Mouse (Mus musculus) cerebellum, adult 2 months (tissue): ENCODE measurements around the gene Dip2c. TPM values are rescaled to one million over a fixed set of nuclear protein-coding genes. Genes with fewer than 3 reads are reported as not detected.
A peak's percentile ranks its signal among the peaks of the same experiment; 100 is the strongest.

Source experiments
- DNase-seq, 2 experiments: peaks; one replicate each; pipeline ENCODE4 v3.0.0; 2021
- H3K27ac ChIP-seq: fragments of 200-500 bp; 2 replicates; pipeline ENCODE4 v1.5.1; 2012; ENCODE audit warnings: low read length, control low read depth, inconsistent platforms; ENCODE audit not compliant: insufficient read depth
- H3K27me3 ChIP-seq: fragments of 200-500 bp; 2 replicates; pipeline ENCODE4 v1.6.1; 2012; ENCODE audit warnings: inconsistent platforms, mild to moderate bottlenecking, low read length, moderate library complexity; ENCODE audit not compliant: control insufficient read depth, insufficient read depth
- H3K4me1 ChIP-seq: fragments of 200-500 bp; 2 replicates; pipeline ENCODE4 v1.6.1; 2011; ENCODE audit warnings: low read length; ENCODE audit not compliant: control insufficient read depth, insufficient read depth
- H3K4me3 ChIP-seq: fragments of 200-500 bp; replicated peaks from 2 replicates; pipeline ENCODE3; 2011; ENCODE audit warnings: mild to moderate bottlenecking, low read depth, low read length, control low read depth; ENCODE audit not compliant: insufficient read depth
- CTCF ChIP-seq: fragments of 200-500 bp; IDR thresholded peaks from 2 replicates; pipeline ENCODE4 v1.5.1; 2011; ENCODE audit warnings: low read depth, mild to moderate bottlenecking, control low read depth, low read length, moderate library complexity, borderline replicate concordance; ENCODE audit not compliant: insufficient read depth
- POLR2A ChIP-seq: fragments of 200-500 bp; IDR thresholded peaks from 2 replicates; pipeline ENCODE4 v1.6.1; 2011; ENCODE audit warnings: low read length, control low read depth, borderline replicate concordance; ENCODE audit not compliant: insufficient read depth
- WGBS: fragments of 180-500 bp; shearing (Covaris S2); methylation state at CpG from one replicate; pipeline ENCODE4 v1.1.7; 2018; 5-methylcytosine and 5-hydroxymethylcytosine counted together
- polyA plus RNA-seq: library from polyadenylated mRNA; depleted of rRNA; stranded (reverse); fragments of >200 nt; gene quantifications from 2 replicates; pipeline ENCODE4 v1.2.3, GENCODE M21; 2012

The Dip2c gene
- polyA plus RNA-seq, 1 experiment = 22.8 TPM

DNA sequence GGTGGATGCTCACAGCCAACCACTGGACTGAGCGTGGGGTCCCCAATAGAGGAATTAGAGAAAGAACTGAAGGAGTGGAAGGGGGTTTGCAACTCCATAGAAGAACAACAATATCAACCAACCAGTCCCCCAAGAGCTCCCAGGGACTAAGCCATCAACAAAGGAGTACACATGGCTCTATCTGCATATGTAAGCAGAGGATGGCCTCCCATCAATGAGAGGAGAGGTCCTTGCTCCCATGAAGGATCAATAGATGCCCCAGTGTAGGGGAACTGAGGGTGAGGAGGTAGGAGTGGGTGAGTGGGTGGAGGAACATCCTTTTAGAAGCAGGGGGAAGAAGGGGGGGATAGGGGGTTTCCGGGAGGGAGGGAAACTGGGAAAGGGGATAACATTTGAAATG, 356.4 kb downstream of the Dip2c start:
- no peaks in the 10 kb centered on the region for H3K4me1 ChIP-seq
- no peak overlapping the region for H3K27ac ChIP-seq
- TF ChIP-seq POLR2A (no peak), CTCF (no peak)
- H3K4me3 ChIP-seq = no peak overlapping the region
- WGBS = 76% methylated on average over 2 of the region's 2 CpGs
- DNase-seq = no peak
- no peaks in the 10 kb centered on the region for H3K27me3 ChIP-seq

DNA sequence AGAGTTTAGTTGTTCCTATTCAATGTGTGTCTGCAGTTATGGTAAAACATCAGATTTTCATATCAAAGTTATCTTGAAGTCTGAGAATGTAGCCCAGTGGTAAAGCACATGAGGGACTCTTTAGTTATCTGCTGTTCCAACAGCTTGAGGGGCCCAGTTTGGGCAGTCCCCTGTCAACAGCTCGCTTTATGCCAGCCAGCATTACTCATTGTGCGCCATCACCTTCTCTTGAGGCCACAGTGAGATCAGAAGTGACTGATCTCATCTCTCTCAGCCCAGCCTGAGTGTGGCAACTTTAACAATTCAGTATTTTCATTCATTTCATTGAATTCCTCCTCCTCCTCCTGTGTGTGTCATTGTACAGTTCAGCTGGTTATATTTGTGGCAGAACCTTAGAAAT, 359.6 kb downstream of the Dip2c start:
- no peaks in the 10 kb centered on the region for H3K27me3 ChIP-seq
- DNase-seq = no peak
- H3K4me1 ChIP-seq = no peaks in the 10 kb centered on the region
- no peak overlapping the region for H3K4me3 ChIP-seq
- H3K27ac ChIP-seq = no peak overlapping the region
- no peak for TF ChIP-seq CTCF
- TF ChIP-seq POLR2A = no peak
- WGBS = 85% methylated on average over 2 of the region's 2 CpGs

DNA sequence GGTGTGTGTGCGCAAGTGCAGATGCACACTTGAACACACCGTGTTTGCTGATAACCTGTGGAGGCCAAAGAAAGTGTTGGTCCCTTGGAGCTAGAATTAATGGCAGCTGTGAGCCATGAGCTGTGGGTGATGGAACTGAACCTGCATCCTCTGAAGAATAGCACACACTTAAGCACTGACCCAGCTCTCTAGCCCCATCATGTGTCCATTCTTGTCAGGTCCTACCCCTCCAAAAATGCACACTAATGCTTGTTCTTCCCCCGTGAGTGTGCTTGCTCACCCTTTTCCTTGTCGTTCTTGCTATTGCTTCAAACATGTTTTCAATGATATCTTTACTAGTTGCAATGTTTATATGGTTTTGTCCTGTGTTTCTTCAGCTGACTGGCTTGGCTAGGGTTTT, 360.2 kb downstream of the Dip2c start:
- peak; percentile 22 to 31 for DNase-seq
- Histone ChIP-seq H3K4me1 (no peaks in the 10 kb centered on the region), H3K27me3 (no peaks in the 10 kb centered on the region), H3K4me3 (no peak overlapping the region), H3K27ac (no peak overlapping the region)
- TF ChIP-seq CTCF (peak; percentile 68; the same call in 1 of the 2 replicates), POLR2A (no peak)
- WGBS = 54% methylated on average over 4 of the region's 4 CpGs

DNA sequence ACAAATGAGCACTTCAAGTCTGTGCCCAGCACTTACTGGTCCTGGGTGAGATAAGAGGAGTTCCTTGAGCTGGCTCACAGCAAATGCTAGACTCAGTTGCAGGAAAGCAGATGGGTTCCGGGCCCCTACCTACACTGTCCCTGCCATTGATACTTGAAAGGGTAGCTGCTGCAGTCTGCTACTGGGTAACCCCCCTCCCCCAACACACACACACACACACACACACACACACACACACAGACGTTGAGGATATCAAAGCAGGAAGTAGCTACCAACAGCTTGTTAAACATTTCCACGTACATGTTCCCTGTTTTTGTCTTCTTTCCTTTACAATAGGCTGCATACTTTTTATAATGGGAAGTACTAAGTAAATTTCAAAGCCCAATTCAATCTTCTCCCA, 361.6 kb downstream of the Dip2c start:
- H3K27me3 ChIP-seq = no peaks in the 10 kb centered on the region
- 63% methylated on average over 3 of the region's 3 CpGs for WGBS
- no peak for DNase-seq

DNA sequence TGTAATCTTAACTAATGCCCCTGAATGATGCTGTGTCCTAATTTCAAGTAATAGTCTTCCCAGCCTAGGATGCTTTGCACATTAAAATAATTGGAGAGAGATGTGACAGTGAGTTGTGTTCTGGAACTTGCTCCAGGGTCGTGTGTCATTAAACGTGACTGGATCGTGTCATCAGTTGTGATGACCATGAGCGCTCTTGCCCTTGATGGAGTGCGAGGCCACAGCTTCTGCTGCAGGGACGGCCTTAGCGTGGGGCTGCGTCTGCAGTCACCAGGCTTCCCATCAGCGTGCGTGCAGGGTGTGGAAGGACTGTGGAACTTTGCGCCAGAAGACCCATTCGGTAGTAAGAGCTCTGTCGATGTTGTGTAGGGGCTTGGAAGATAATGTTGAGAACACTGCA, 372.4 kb downstream of the Dip2c start:
- 95% methylated on average over 13 of the region's 13 CpGs for WGBS
- Histone ChIP-seq H3K27ac (no peak overlapping the region), H3K4me1 (no peaks in the 10 kb centered on the region), H3K27me3 (no peaks in the 10 kb centered on the region), H3K4me3 (no peak overlapping the region)
- DNase-seq = no peak
- TF ChIP-seq CTCF (no peak), POLR2A (no peak)

More for the DNA sequence above, 361.6 kb downstream of the Dip2c start:
- H3K4me3 ChIP-seq = no peak overlapping the region
- TF ChIP-seq CTCF (no peak), POLR2A (no peak)
- no peak overlapping the region for H3K27ac ChIP-seq
- H3K4me1 ChIP-seq = no peaks in the 10 kb centered on the region

DNA sequence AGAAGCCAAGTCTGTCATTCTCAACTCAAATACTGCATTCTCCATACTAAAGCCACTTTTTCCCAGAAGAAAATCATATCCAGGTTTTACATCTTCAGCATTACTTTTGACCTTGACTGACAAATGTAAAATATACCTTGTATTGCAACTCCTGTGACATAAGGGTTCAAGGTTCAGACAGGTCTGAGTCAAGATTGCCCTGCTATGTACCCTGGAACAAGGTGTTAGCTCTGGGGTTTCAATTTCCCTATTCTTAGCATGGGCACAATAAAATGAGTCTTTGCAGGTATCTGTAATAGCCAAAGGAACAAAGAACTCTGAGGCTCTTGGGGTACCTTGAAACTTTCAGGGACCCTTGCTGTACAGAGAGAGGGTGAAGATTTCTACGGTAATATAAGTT, 373.6 kb downstream of the Dip2c start:
- WGBS = 94% methylated on average over 1 of the region's 1 CpGs
- H3K27me3 ChIP-seq = no peaks in the 10 kb centered on the region
- no peak for TF ChIP-seq POLR2A
- no peak for TF ChIP-seq CTCF
- H3K27ac ChIP-seq = no peak overlapping the region
- no peak for DNase-seq
- no peak overlapping the region for H3K4me3 ChIP-seq
- no peaks in the 10 kb centered on the region for H3K4me1 ChIP-seq

DNA sequence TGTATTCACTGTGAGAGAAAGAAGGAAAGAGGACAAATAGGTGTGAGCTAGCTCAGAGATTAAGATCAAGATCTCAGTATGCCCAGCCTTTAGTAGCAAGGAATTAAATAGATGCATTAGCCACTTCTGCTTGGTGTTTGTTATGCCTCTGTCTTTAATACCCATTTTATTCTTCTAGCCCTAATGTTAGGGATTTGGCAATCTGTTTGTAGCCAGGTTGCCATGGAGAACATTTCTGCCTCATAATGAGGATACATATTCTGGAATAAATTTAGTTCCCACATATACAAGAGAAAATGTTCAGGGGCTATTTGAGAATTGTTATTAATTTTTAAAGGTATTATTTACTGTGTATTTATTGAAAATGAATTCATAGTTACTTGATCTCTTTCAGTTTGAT, 374.3 kb downstream of the Dip2c start:
- H3K4me1 ChIP-seq = no peaks in the 10 kb centered on the region
- no peak for DNase-seq
- H3K27ac ChIP-seq = no peak overlapping the region
- TF ChIP-seq CTCF (no peak), POLR2A (no peak)
- H3K27me3 ChIP-seq = no peaks in the 10 kb centered on the region
- no peak overlapping the region for H3K4me3 ChIP-seq

DNA sequence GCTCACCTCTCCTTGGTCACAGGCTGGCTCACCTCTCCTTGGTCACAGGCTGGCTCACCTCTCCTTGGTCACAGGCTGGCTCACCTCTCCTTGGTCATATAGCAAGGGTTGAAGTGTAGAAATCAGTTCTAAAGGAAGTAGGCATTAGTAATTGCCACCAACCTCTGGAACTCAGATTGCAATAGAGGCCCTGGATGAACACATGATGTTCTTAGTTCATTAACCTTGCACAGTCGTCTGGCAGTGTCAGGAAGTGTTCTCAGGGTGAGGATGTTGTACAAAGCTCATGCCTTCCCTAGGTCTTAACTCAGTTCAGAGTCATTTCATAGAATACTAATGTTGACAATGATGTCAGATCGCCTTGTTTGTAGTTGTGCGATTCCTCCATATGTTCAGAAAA, 376.7 kb downstream of the Dip2c start:
- Histone ChIP-seq H3K4me3 (no peak overlapping the region), H3K27ac (no peak overlapping the region), H3K27me3 (no peaks in the 10 kb centered on the region), H3K4me1 (no peaks in the 10 kb centered on the region)
- no peak for DNase-seq
- 80% methylated on average over 3 of the region's 3 CpGs for WGBS
- TF ChIP-seq POLR2A = no peak
- no peak for TF ChIP-seq CTCF
